Mouse (Mus musculus): ENCODE data around the gene Tex48.
A peak's percentile ranks its signal among the peaks of the same experiment; 100 is the strongest.

Gene Tex48

GRCm38 (mm10) chr4:63622378-63622835 is at the start of gene Tex48:
Tex48 (minus strand) TSS chr4:63622428.
- DNase-seq (ENCODE audit: low read depth, low spot score) = peak; percentile 53

DNA sequence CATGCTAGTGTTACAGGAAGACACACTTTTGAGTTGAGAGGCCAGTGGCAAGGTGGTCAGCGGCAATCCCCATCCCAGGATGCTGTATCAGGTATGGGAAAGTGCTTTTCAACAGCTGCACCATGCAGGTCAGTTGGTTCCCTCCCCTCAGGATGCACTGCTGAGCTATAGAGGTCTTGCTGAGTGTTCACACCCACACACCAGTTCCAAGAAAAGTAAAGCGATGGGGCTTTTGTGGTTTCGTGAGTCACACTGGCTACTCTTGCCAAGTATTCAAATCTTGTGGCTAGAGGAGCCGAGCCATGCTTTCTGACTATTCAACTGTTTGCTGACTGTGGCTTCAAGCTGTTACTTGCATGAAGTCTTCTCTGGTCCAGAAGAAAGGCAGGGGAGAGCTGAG is 46.0 kb upstream of the Tex48 start:
- peak; percentile 68 for DNase-seq (ENCODE audit: low read depth, low spot score)

- DNase-seq (ENCODE audit: low read depth, low spot score) = no peak
These were observed 43.5 kb upstream of the Tex48 start for GRCm38 (mm10) chr4:63665738-63666137.

- DNase-seq (ENCODE audit: low read depth, low spot score) = no peak
These were observed 41.1 kb upstream of the Tex48 start, which contains the start of gene Gm11214 for GRCm38 (mm10) chr4:63663279-63663678. Gm11214 (minus strand) TSS chr4:63663379.

GRCm38 (mm10) chr4:63661857-63662256 is 39.6 kb upstream of the Tex48 start:
- no peak for DNase-seq (ENCODE audit: low read depth, low spot score)

- DNase-seq (ENCODE audit: low read depth, low spot score) = no peak
These were observed 39.2 kb upstream of the Tex48 start for GRCm38 (mm10) chr4:63661426-63661825.

GRCm38 (mm10) chr4:63659775-63660174 is 37.5 kb upstream of the Tex48 start:
- no peak for DNase-seq (ENCODE audit: low read depth, low spot score)

DNA sequence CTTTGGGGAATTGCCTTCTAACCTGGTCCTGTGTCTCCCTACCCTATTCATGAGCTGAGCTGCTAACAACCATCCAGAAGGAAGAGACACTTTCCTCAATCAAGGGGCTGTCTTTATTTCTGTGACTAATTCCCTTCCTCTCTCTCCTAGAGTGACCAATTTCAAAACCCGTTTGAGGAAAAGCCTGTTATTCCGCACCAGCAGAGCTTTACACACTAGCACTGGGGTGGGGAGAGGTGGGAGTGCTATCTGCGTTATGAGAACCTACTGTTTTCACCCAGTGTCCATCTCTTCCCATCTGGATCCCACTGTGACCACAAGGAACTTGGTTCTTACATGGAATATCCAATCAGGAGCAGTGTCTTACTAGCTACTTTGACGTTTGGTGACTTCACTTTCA is 36.9 kb upstream of the Tex48 start:
- no peak for DNase-seq (ENCODE audit: low read depth, low spot score)

DNA sequence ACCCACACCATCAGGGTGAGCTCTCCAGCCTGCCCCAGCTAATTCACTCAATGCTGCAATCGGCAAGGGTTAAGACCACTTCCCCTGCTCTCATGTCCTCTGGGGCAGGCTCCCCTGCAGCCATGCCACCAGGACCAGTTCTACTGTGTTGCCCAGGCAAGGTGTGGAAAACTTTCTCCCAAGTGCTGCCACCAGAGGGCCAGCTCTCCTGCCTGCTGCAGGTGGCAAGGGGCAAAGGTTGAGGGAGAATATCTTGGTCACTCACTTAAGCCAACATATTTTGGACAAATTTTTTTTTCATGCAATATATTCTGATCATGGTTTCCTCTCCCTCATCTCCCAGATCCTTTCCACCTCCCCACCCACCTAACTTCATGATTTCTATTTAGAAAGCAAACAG is 32.2 kb upstream of the Tex48 start:
- no peak for DNase-seq (ENCODE audit: low read depth, low spot score)

DNA sequence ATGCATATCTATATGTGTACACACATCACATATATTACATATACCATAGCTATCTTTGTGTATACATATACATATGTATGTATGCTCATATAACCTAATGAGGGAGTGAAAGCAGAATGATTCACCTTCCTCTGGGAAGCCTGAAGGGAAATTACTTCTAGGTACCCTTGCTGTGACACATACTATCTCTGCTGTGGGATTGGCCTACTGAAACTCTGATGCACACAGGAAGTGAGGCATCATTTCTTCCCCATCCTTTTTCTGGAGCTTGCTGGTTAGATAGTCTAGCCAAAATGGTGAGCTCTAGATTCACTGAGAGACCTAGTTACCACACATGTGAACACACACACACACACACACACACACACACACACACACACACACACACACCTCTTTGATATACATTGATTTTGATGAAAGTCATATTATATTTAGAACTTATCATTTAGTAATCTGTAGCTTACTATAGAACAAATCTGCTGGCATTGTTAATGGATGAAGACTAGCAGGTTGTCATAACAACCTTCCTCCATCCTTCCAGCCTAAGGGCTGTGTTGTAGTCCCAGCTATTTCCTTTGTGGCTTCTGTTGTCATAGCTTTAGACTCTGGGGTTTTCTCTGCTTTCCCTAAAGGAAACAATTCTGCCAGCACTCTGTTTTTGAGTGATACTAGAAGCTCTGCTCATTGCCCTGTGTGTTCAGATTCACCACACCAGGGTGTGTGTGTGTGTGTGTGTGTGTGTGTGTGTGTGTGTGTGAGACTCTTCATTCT is 21.9 kb upstream of the Tex48 start:
- no peak for DNase-seq (ENCODE audit: low read depth, low spot score)

DNA sequence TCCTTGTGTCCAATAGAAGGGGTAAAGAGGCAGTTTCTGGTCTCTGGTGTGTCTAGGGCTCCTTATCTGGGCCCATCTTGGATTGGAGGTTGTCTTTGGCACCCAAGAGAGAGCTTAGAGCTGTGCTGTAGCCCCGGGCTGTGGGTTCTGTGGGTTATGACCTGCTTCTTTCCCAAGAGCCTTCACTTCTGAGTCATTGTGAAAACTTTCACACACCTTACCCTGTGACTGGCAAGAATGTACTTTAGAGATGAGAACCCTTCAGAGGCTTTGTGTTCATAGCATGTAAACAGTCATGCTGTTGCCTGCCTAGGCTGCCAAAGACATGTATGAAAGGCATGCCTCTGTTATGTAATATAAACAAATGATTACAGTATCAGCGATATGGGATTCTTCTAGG is 17.6 kb upstream of the Tex48 start:
- no peak for DNase-seq (ENCODE audit: low read depth, low spot score)

DNA sequence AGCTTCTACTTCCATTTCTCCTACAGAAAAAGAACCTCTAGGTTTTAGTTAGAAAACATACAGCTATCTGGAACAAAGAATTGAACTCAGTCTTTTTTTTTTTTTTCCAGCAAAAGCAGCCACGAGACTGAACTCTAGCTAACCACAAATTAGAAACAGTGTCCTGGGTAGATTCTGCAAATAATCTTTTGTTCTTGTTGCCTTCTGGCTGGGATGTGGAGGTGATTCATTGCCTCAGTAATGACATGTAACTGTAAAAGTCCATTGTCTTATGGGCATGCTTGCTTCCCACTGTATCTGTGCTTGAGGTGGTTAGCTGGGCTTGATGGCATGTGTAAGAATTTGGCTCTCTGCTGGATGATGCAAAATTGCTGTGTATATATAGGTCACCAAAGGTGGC is 16.4 kb upstream of the Tex48 start:
- no peak for DNase-seq (ENCODE audit: low read depth, low spot score)

DNA sequence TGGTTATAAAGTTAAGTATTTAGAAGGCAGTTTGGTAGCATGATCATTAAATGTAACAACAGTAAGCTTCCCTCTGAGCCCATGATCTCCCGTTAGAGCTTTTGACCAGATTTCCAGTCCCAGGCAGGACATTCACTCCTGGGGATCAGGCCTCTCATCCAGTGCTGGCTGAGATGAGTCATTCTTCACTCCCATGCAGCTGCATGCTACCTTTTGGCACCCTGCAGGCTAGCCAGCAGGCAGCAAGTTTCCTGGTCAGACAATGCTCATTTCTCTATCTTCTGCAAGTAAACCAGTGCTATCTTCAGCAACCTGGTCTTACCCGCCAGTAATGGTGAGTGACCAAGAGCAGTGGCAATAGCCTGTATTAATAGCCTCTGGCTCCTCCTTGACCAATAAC is 11.0 kb upstream of the Tex48 start:
- no peak for DNase-seq (ENCODE audit: low read depth, low spot score)

DNA sequence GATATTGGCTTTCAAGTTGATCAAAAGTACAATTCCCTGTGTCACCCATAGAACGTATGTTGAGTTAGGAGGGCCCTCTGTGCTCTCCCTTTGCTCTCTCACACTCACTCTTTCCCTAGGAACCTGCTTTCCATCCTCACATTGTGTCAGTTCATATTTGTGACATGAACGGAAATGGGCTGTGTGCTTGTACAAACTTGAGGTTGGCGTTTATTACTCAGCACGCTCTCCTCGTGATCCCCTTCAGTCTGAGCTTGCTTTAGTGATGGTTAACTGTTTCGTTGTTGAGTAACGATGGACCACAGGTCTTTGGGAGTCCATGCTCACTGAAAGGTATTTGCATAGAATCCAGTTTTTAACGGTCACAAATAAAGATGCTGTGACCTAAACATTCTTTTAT is 4.9 kb upstream of the Tex48 start:
- DNase-seq (ENCODE audit: low read depth, low spot score) = no peak

- DNase-seq (ENCODE audit: low read depth, low spot score) = no peak
These were observed 3.4 kb upstream of the Tex48 start for GRCm38 (mm10) chr4:63625563-63626080.

DNA sequence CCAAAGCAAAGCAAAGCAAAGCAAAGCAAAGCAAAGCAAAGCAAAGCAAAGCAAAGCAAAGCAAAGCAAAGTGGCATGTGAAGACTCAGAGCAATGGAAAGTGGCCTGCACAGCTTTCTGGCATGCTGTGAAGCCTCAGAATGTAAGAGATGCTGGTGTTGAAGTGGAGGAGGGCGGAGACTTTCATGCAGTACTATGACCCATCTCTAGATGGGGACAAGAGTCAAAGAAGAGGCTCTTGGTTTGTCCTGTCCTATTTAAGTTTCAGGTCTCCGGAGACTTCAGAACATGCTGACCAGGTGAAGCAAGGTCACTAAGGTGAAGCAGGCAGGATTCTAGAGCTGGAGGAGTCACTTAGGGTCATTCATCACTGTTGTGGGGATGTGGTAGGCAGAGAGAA is 367 bp downstream of the Tex48 start:
- DNase-seq (ENCODE audit: low read depth, low spot score) = peak; percentile 33

GRCm38 (mm10) chr4:63608391-63608790 is 13.8 kb downstream of the Tex48 start:
- DNase-seq (ENCODE audit: low read depth, low spot score) = no peak

GRCm38 (mm10) chr4:63605968-63606367 is 16.3 kb downstream of the Tex48 start:
- no peak for DNase-seq (ENCODE audit: low read depth, low spot score)

GRCm38 (mm10) chr4:63605545-63605944 is 16.7 kb downstream of the Tex48 start:
- DNase-seq (ENCODE audit: low read depth, low spot score) = no peak

- no peak for DNase-seq (ENCODE audit: low read depth, low spot score)
These were observed 17.3 kb downstream of the Tex48 start, which contains the start of gene Gm11213 for GRCm38 (mm10) chr4:63604945-63605344. Gm11213 (minus strand) TSS chr4:63605261.

GRCm38 (mm10) chr4:63601263-63601662 is 21.0 kb downstream of the Tex48 start:
- no peak for DNase-seq (ENCODE audit: low read depth, low spot score)

DNA sequence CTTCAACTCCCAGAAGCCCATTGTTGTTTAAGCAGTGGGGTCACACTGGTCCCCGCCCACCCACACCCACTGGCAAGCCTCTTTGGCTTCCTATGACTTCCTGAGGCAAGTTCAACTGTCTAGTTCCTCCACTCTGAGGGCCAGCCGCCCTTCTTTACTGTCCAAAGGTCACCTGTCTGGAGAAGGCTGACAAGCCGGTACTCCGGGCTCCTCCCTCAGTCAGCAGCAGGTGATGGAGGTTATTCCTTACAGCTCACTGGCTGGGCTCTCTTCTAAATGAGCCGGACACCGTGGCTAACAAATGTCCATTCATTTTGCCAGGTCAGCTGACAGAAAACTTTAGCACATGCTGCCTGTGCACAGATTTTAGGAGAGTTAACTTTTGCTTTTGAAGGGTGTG is 21.4 kb downstream of the Tex48 start:
- DNase-seq (ENCODE audit: low read depth, low spot score) = no peak

DNA sequence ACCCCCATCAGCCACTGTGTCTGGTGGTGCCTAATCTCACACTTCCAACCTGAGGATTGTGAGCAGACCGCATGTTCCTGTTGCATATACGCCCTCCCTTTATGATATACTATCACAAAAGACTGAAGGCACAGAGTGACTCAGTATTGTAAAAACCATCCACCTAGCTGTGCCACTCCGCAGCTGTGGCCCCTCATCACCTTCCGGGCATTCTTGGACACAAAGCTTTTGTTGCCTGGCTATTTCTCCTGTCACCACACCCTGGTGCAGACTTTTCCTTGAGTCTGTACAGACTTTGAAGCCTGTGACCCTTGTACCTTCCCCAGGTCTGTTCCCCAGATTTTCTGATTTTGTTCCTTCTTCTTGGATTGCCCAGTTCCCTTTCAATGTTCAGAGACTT is 26.2 kb downstream of the Tex48 start:
- DNase-seq (ENCODE audit: low read depth, low spot score) = no peak
